Mouse (Mus musculus): ENCODE results near the gene Olfr67. TPM values are rescaled to one million over a fixed set of nuclear protein-coding genes. Genes with fewer than 3 reads are reported as not detected.
"Not testable (repeated sequence)": the region's sequence is repeated elsewhere in the genome, so short reads cannot be mapped to it uniquely, and the experiment has no call there.

The Olfr67 gene
- polyA plus RNA-seq, 1 experiment: not detected

- H3K36me3 ChIP-seq (ENCODE audit: control insufficient read depth): no peaks in the 10 kb centered on the region
- no peaks in the 10 kb centered on the region for H3K9me3 ChIP-seq (ENCODE audit: control insufficient read depth, low read length)
- TF ChIP-seq TAL1 (IDR thresholded peaks at IDR 0.05; ENCODE audit: low read length) (no peak), GATA1 (IDR thresholded peaks at IDR 0.05; ENCODE audit: low read length) (no peak)
- no peak within 1 kb of the TSS for H3K4me3 ChIP-seq (replicated peaks)
- no peaks in the 10 kb centered on the region; the same call in 1 of the 2 replicates for H3K27me3 ChIP-seq (ENCODE audit: control insufficient read depth)
- H3K4me1 ChIP-seq (ENCODE audit: control insufficient read depth): peaks cover 2% of the 10 kb centered on the region
Measured at GRCm38 (mm10) chr7:103779598-103779997, 12.0 kb downstream of the Olfr67 start, which contains the start of gene Olfr68. Gene Olfr68, minus strand, starts transcription at chr7:103779698.

GRCm38 (mm10) chr7:103777652-103778051 is 14.0 kb downstream of the Olfr67 start:
- H3K4me3 ChIP-seq (replicated peaks); H3K9me3 ChIP-seq (ENCODE audit: control insufficient read depth, low read length); H3K4me1 ChIP-seq (ENCODE audit: control insufficient read depth); H3K27me3 ChIP-seq (ENCODE audit: control insufficient read depth); H3K36me3 ChIP-seq (ENCODE audit: control insufficient read depth): not testable (repeated sequence)

- no peaks in the 10 kb centered on the region; the same call in 1 of the 2 replicates for H3K27me3 ChIP-seq (ENCODE audit: control insufficient read depth)
- H3K4me3 ChIP-seq (replicated peaks): no peak within 1 kb of the TSS
- H3K36me3 ChIP-seq (ENCODE audit: control insufficient read depth): no peaks in the 10 kb centered on the region
- TF ChIP-seq TAL1 (IDR thresholded peaks at IDR 0.05; ENCODE audit: low read length): no peak
- TF ChIP-seq GATA1 (IDR thresholded peaks at IDR 0.05; ENCODE audit: low read length): no peak
- H3K4me1 ChIP-seq (ENCODE audit: control insufficient read depth): peaks cover 2% of the 10 kb centered on the region; the same call in 1 of the 2 replicates
- no peaks in the 10 kb centered on the region for H3K9me3 ChIP-seq (ENCODE audit: control insufficient read depth, low read length)
Measured at GRCm38 (mm10) chr7:103771494-103771893, 20.1 kb downstream of the Olfr67 start, which contains the start of gene Olfr69. Gene Olfr69, minus strand, starts transcription at chr7:103771594.

GRCm38 (mm10) chr7:103767687-103768086 is 23.9 kb downstream of the Olfr67 start:
- not testable (repeated sequence) for H3K4me1 ChIP-seq (ENCODE audit: control insufficient read depth); H3K27me3 ChIP-seq (ENCODE audit: control insufficient read depth); H3K36me3 ChIP-seq (ENCODE audit: control insufficient read depth); H3K9me3 ChIP-seq (ENCODE audit: control insufficient read depth, low read length); H3K4me3 ChIP-seq (replicated peaks)

DNA sequence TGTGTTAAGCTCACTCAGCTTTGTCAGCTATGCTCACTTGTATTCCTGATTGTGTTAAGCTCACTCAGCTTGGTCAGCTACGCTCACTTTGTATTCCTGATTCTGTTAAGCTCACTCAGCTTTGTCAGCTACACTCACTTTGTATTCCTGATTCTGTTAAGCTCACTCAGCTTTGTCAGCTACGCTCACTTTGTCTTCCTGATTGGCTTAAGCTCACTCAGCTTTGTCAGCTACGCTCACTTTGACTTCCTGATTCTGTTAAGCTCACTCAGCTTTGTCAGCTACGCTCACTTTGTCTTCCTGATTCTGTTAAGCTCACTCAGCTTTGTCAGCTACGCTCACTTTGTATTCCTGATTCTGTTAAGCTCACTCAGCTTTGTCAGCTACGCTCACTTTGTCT is 29.4 kb downstream of the Olfr67 start:
- not testable (repeated sequence) for H3K4me3 ChIP-seq (replicated peaks); H3K9me3 ChIP-seq (ENCODE audit: control insufficient read depth, low read length); H3K36me3 ChIP-seq (ENCODE audit: control insufficient read depth); H3K4me1 ChIP-seq (ENCODE audit: control insufficient read depth); H3K27me3 ChIP-seq (ENCODE audit: control insufficient read depth)

DNA sequence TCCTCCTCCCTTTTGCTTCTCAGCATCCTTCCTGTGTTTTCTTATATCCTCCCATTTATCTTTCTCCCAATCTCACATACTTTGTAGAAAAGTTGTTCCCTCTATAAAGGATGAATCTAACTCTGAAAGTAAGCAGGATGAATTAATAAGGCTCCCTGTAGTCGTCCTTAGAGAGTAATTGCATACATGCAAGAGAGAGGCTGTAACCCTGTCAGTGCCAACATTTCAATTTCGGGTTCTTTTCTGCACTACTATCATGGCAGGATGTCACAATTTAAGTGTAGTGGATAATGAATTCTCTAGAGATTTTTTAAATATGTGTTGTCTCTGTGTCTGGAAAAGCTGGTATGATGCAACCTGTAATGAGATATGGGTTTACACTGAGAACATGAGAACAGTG is 34.4 kb downstream of the Olfr67 start, which contains the start of gene Olfr630:
Gene Olfr630, minus strand, starts transcription at position 101 of the 400 bp plus-strand sequence.
- Histone ChIP-seq H3K9me3 (ENCODE audit: control insufficient read depth, low read length) (no peaks in the 10 kb centered on the region), H3K36me3 (ENCODE audit: control insufficient read depth) (no peaks in the 10 kb centered on the region), H3K4me1 (ENCODE audit: control insufficient read depth) (no peaks in the 10 kb centered on the region), H3K27me3 (ENCODE audit: control insufficient read depth) (no peaks in the 10 kb centered on the region), H3K4me3 (replicated peaks) (no peak within 1 kb of the TSS)
- TF ChIP-seq TAL1 (IDR thresholded peaks at IDR 0.05; ENCODE audit: low read length) (no peak), GATA1 (IDR thresholded peaks at IDR 0.05; ENCODE audit: low read length) (no peak)

DNA sequence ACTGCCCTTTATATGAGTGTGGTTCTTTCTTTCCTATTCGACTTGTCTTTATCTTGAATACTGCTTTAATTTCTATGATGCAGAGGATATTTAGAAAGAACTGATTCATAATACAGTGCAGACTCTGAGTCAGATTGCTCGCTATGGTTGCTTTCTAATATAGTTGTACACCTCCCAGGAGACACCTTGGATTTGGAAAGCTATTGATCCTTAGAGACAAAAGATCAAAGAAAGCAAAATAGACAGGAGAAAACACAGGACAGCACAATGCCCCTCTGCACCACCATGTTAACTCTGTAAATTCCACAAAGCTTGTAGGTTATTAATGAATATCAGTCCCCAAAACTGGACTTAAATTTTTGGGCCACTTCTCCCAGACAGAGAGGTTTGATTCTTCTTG is 46.8 kb downstream of the Olfr67 start, which contains the start of gene Olfr629:
Gene Olfr629, minus strand, starts transcription at position 101 of the 400 bp plus-strand sequence.
- no peaks in the 10 kb centered on the region for H3K36me3 ChIP-seq (ENCODE audit: control insufficient read depth)
- no peaks in the 10 kb centered on the region for H3K4me1 ChIP-seq (ENCODE audit: control insufficient read depth)
- TF ChIP-seq GATA1 (IDR thresholded peaks at IDR 0.05; ENCODE audit: low read length): no peak
- TF ChIP-seq TAL1 (IDR thresholded peaks at IDR 0.05; ENCODE audit: low read length): no peak
- H3K9me3 ChIP-seq (ENCODE audit: control insufficient read depth, low read length): no peaks in the 10 kb centered on the region
- H3K27me3 ChIP-seq (ENCODE audit: control insufficient read depth): no peaks in the 10 kb centered on the region
- H3K4me3 ChIP-seq (replicated peaks): no peak within 1 kb of the TSS

Other genes starting within 250 kb of the Olfr67 start
- not detected in 2 replicates for gene Olfr612, start 249.1 kb downstream of the Olfr67 start, polyA plus RNA-seq (2012)
- gene Olfr613, start 243.7 kb downstream of the Olfr67 start, polyA plus RNA-seq (2012): not detected in 2 replicates
- gene Olfr615, start 235.7 kb downstream of the Olfr67 start, polyA plus RNA-seq (2012): not detected in 2 replicates
- not detected in 2 replicates for gene Olfr616, start 222.7 kb downstream of the Olfr67 start, polyA plus RNA-seq (2012)
- gene Olfr617, start 218.8 kb downstream of the Olfr67 start, polyA plus RNA-seq (2012): not detected in 2 replicates
- not detected in 2 replicates for gene Olfr618, start 201.7 kb downstream of the Olfr67 start, polyA plus RNA-seq (2012)
- gene Olfr619, start 191.2 kb downstream of the Olfr67 start, polyA plus RNA-seq (2012): not detected in 2 replicates
- gene Olfr620, start 179.3 kb downstream of the Olfr67 start, polyA plus RNA-seq (2012): not detected in 2 replicates
- not detected in 2 replicates for gene Olfr622, start 149.1 kb downstream of the Olfr67 start, polyA plus RNA-seq (2012)
- gene Olfr623, start 128.1 kb downstream of the Olfr67 start, polyA plus RNA-seq (2012): not detected in 2 replicates
- not detected in 2 replicates for gene Olfr624, start 120.6 kb downstream of the Olfr67 start, polyA plus RNA-seq (2012)
- gene Olfr625-ps1, start 109.1 kb downstream of the Olfr67 start, polyA plus RNA-seq (2012): not detected in 2 replicates
- not detected in 2 replicates for gene Olfr243, start 77.2 kb downstream of the Olfr67 start, polyA plus RNA-seq (2012)
- not detected in 2 replicates for gene Olfr628, start 61.4 kb downstream of the Olfr67 start, polyA plus RNA-seq (2012)
- not detected in 2 replicates for gene Olfr629, start 46.9 kb downstream of the Olfr67 start, polyA plus RNA-seq (2012)
- gene Olfr630, start 34.5 kb downstream of the Olfr67 start, polyA plus RNA-seq (2012): not detected in 2 replicates
- not detected in 2 replicates for gene Olfr69, start 20.2 kb downstream of the Olfr67 start, polyA plus RNA-seq (2012)
- 0.02 TPM in 1 of 2 replicates, not detected in the other for gene Olfr68, start 12.1 kb downstream of the Olfr67 start, polyA plus RNA-seq (2012)
- gene Hbb-bt, start 22.2 kb upstream of the Olfr67 start, polyA plus RNA-seq (2012): 22,007 and 54,805 TPM in 2 replicates
- 263,491 and 269,873 TPM in 2 replicates for gene Hbb-bs, start 36.3 kb upstream of the Olfr67 start, polyA plus RNA-seq (2012)
- 0.10 TPM in 1 of 2 replicates, not detected in the other for gene Hbb-bh2, start 48.7 kb upstream of the Olfr67 start, polyA plus RNA-seq (2012)
- gene Hbb-bh1, start 51.3 kb upstream of the Olfr67 start, polyA plus RNA-seq (2012): 4.0 and 4.3 TPM in 2 replicates
- gene Hbb-y, start 61.4 kb upstream of the Olfr67 start, polyA plus RNA-seq (2012): 85.0 and 543 TPM in 2 replicates
- not detected in 2 replicates for gene Olfr66, start 94.4 kb upstream of the Olfr67 start, polyA plus RNA-seq (2012)
- not detected in 2 replicates for gene Olfr64, start 102.7 kb upstream of the Olfr67 start, polyA plus RNA-seq (2012)
- 0.08 TPM in 1 of 2 replicates, not detected in the other for gene Olfr65, start 111.7 kb upstream of the Olfr67 start, polyA plus RNA-seq (2012)
- 0.10 TPM in 1 of 2 replicates, not detected in the other for gene Olfr631, start 137.0 kb upstream of the Olfr67 start, polyA plus RNA-seq (2012)
- not detected in 2 replicates for gene Olfr632, start 142.5 kb upstream of the Olfr67 start, polyA plus RNA-seq (2012)
- not detected in 2 replicates for gene Olfr633, start 152.6 kb upstream of the Olfr67 start, polyA plus RNA-seq (2012)
- gene Olfr635, start 179.3 kb upstream of the Olfr67 start, polyA plus RNA-seq (2012): 0.01 TPM in 1 of 2 replicates, not detected in the other
- gene Olfr638, start 206.9 kb upstream of the Olfr67 start, polyA plus RNA-seq (2012): not detected in 2 replicates
- not detected in 2 replicates for gene Olfr639, start 225.5 kb upstream of the Olfr67 start, polyA plus RNA-seq (2012)
- gene Olfr640, start 233.8 kb upstream of the Olfr67 start, polyA plus RNA-seq (2012): 0.01 TPM in 1 of 2 replicates, not detected in the other
- not detected in 2 replicates for gene Olfr641, start 243.6 kb upstream of the Olfr67 start, polyA plus RNA-seq (2012)

Measured in erythroblast, embryonic 14.5 days (primary cell).